Comparison of ENCODE assay signal across 8 mouse cellular contexts in the genomic region with DNA sequence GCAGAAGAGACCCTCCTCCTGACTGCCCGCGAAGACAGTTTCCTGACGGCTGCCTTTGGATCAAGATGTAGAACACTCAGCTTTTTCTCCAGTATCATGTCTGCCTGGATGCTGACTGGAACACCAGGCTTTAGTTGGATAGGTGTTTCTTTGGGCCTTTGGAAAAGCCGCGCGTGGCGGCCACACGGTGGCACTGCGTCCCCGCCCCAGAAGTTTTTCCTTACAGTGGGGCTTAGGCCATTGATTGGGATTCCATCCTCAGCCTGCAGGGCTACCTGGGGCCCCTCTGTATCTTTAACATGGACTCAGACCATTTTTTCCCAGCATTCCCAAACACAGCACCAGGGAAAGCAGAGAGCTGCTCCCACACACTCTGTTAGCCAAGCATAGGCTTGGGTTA. TPM values are rescaled to one million over a fixed set of nuclear protein-coding genes. Genes with fewer than 3 reads are reported as not detected.
DNase-seq lines count a peak whose midpoint lies in the region; ATAC-seq and TF ChIP-seq lines count a peak whose summit lies in the region.

No protein-coding gene starts in this region.

- no peaks in the 10 kb centered on the region for H3K9me3 ChIP-seq in kidney, postnatal 0 days (replicated peaks; ENCODE audit: low read length)

- TF ChIP-seq CTCF in kidney, postnatal 0 days (IDR thresholded peaks at IDR 0.05; ENCODE audit: low read depth): peak; percentile 89
- TF ChIP-seq CTCF in C2C12 (IDR thresholded peaks at IDR 0.05; ENCODE audit: control insufficient read depth, insufficient read depth, insufficient read length): peak; percentile 40
- TF ChIP-seq CTCF in embryonic fibroblast, embryonic 13.5 days (IDR thresholded peaks at IDR 0.05; ENCODE audit: borderline replicate concordance, insufficient read depth, low read length): peak; percentile 72

- no peak for ATAC-seq in kidney, postnatal 0 days (replicated peaks; ENCODE audit: low FRiP score, low read depth)

- H3K27me3 ChIP-seq in kidney, postnatal 0 days (ENCODE audit: insufficient read depth, low read length): no peaks in the 10 kb centered on the region
- no peaks in the 10 kb centered on the region for H3K27me3 ChIP-seq in C2C12 (ENCODE audit: control insufficient read depth, insufficient read depth, insufficient read length)

- H3K79me2 ChIP-seq in C2C12 (ENCODE audit: control insufficient read depth, insufficient read depth): no peaks in the 10 kb centered on the region

- H3K9ac ChIP-seq in kidney, postnatal 0 days (ENCODE audit: low read depth, low read length): no peak overlapping the region

- H3K4me1 ChIP-seq in kidney, postnatal 0 days (replicated peaks; ENCODE audit: insufficient read depth, low read length): 0 out of 2 replicates have a peak, but pooled peaks cover 3% of the 10 kb centered on the region
- no peaks in the 10 kb centered on the region for H3K4me1 ChIP-seq in embryonic fibroblast, embryonic 13.5 days (ENCODE audit: control insufficient read depth, insufficient read depth, low read length)

- H3K79me3 ChIP-seq in C2C12 (ENCODE audit: low read depth): no peaks in the 10 kb centered on the region

- no peak for TF ChIP-seq POLR2A in embryonic fibroblast, embryonic 13.5 days (IDR thresholded peaks at IDR 0.05; ENCODE audit: low read depth, low read length)

- peak; percentile 40 for DNase-seq in adrenal gland, postnatal 14 days
- DNase-seq in adrenal gland, adult 8-10 months: no peak
- peak; percentile 77 for DNase-seq in kidney, postnatal 0 days (ENCODE audit: low spot score)
- no peak for DNase-seq in kidney, adult 18-20 months
- no peak for DNase-seq in T-cell, adult 2 months (ENCODE audit: low spot score)
- no peak for DNase-seq in spleen, postnatal 36 days (ENCODE audit: low spot score in 2 of 2)

- 19% methylated on average over 10 of the region's 10 CpGs for WGBS in kidney, postnatal 0 days

- no peak overlapping the region for H3ac ChIP-seq in C2C12 (ENCODE audit: control insufficient read depth, insufficient read length, low read depth)

- no peaks in the 10 kb centered on the region for H3K36me3 ChIP-seq in kidney, postnatal 0 days (ENCODE audit: insufficient read depth, low read length)
- no peaks in the 10 kb centered on the region for H3K36me3 ChIP-seq in C2C12 (ENCODE audit: control insufficient read depth, insufficient read depth)

- H3K27ac ChIP-seq in kidney, postnatal 0 days: no peak overlapping the region
- H3K27ac ChIP-seq in embryonic fibroblast, embryonic 13.5 days (ENCODE audit: insufficient read depth, low read length): no peak overlapping the region

- H3K4me2 ChIP-seq in kidney, postnatal 0 days (ENCODE audit: low read length): no peak overlapping the region

- H3K4me3 ChIP-seq in kidney, postnatal 0 days (replicated peaks; ENCODE audit: low read depth, low read length): no peak overlapping the region
- no peak overlapping the region for H3K4me3 ChIP-seq in C2C12 (ENCODE audit: insufficient read depth, poor library complexity, severe bottlenecking)
- no peak overlapping the region for H3K4me3 ChIP-seq in embryonic fibroblast, embryonic 13.5 days (ENCODE audit: insufficient read depth, low read length)

TF ChIP-seq in C2C12, 6 proteins besides CTCF, POLR2A, EP300 and RAD21:
- TF ChIP-seq FOSL1 (IDR thresholded peaks at IDR 0.05; ENCODE audit: insufficient read depth, low read length, poor library complexity, severe bottlenecking): no peak
- no peak for TF ChIP-seq MYOG (IDR thresholded peaks at IDR 0.05; ENCODE audit: control insufficient read depth, extremely low read depth, insufficient read length)
- TF ChIP-seq MYOD1 (IDR thresholded peaks at IDR 0.05; ENCODE audit: control insufficient read depth, insufficient read length, low read depth): no peak
- no peak for TF ChIP-seq CEBPB (IDR thresholded peaks at IDR 0.05; ENCODE audit: low read depth)
- no peak for TF ChIP-seq USF1 (IDR thresholded peaks at IDR 0.05; ENCODE audit: low read depth)

RNA-seq across cellular contexts. Expression of a gene that starts 18.8 kb away (rescaled TPM):
- 6.8 and 27.0 TPM in 2 replicates for total RNA-seq in adrenal gland, postnatal 14 days (2021)
- 1 to 10 TPM in 1 of 4 experiments, under 1 TPM in 3; 0.64 to 1.0 (median 0.83) TPM for total RNA-seq in adrenal gland, adult 8-10 months (2022)
- 4.9 and 6.3 TPM in 2 replicates for polyA plus RNA-seq in kidney, postnatal 0 days (2015; fragmentation: Nextera tagmentation; extraction: Ambion mirVana)
- not detected for polyA plus RNA-seq in C2C12 (2012; fragmentation: generic; extraction: Trizol)
- polyA plus RNA-seq in embryonic fibroblast, embryonic 13.5 days (2011; ENCODE audit: insufficient read length, low read depth, missing spikeins): not detected in 2 replicates

Comparison
In these comparisons a context has a peak if more than half of its experiments do, and no peak if none do; other contexts are left out.
1. DNase-seq: peak in adrenal gland, postnatal 14 days (single experiment) and kidney, postnatal 0 days (single experiment); none in adrenal gland, adult 8-10 months (single experiment), kidney, adult 18-20 months (single experiment), T-cell, adult 2 months (single experiment) and spleen, postnatal 36 days (0 of 2).
2. Peak in every context shown above with its lines, with median percentiles within 50 percentile points of each other: CTCF ChIP-seq.